Mouse (Mus musculus) MEL (cell line): ENCODE measurements around the gene Mrpl1.

Experiments
- CTCF ChIP-seq, 3 experiments: IDR thresholded peaks in 2 of 3; conservative IDR thresholded peaks in 1 of 3; 2 replicates each; pipeline ENCODE4 v1.5.1; 2011 to 2012; ENCODE audit warnings: low read length in 3 of 3, low read depth in 2 of 3, mild to moderate bottlenecking in 2 of 3, improper control_type of control experiment in 1 of 3, inconsistent platforms in 1 of 3, mixed read lengths in 1 of 3, moderate library complexity in 1 of 3; ENCODE audit not compliant: control insufficient read depth in 1 of 3, insufficient read depth in 1 of 3, poor library complexity in 1 of 3, severe bottlenecking in 1 of 3
- ELF1 ChIP-seq: IDR thresholded peaks from 2 replicates; pipeline ENCODE4 v1.6.1; 2014; ENCODE audit warnings: low read depth, mild to moderate bottlenecking, inconsistent platforms, low read length, improper control_type of control experiment, moderate library complexity
- MAFK ChIP-seq: IDR thresholded peaks from 2 replicates; pipeline ENCODE4 v1.6.1; 2011; ENCODE audit warnings: low read depth, mild to moderate bottlenecking, low read length, improper control_type of control experiment, borderline replicate concordance
- SIN3A ChIP-seq: IDR thresholded peaks from 2 replicates; pipeline ENCODE4 v1.6.1; 2012; ENCODE audit warnings: low read length, improper control_type of control experiment, inconsistent platforms

DNA sequence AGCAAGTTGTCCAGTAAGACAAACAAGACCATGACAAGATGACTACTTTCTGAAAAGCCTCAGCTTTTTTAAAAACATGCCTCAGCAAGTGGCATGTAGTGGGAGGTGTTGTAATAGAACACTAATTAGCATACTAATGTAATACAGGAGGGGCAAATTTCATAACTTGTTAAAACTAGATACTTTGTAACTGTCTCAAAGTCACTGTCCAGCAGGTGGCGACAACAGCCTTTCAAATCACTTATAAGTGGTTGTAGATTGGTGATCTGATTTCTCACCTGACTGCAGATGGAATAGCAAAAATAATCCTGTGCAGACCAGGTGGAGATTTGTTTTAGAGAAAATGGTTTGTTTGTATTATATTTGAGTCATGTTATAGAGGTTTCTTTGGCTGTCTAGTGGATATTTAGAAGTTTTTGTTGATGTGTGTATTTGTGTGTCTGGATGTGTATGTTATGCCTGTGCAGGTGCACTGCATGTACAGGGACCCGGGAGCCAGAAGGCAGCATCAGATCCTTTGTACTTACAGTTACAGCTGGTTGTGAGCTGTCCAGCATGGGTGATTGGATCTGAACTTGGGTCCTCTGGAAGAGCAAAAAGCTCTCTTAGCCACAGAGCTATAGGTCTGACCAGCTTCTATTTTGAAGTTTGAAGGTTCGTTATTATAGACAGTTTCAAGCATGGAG lies 57.9 kb downstream of the Mrpl1 start:
- TF ChIP-seq CTCF (IDR thresholded peaks at IDR 0.05 in 2 of 3, conservative IDR thresholded peaks at IDR 0.05 in 1 of 3; ENCODE audit: control insufficient read depth in 1 of 3, insufficient read depth in 1 of 3, low read depth in 2 of 3, low read length in 3 of 3, poor library complexity in 1 of 3, severe bottlenecking in 1 of 3) (peak in 2 of 3 experiments; percentile 63 to 79; a peak in 4 of 6 replicates), ELF1 (no peak), SIN3A (no peak), MAFK (no peak)
